Mouse (Mus musculus) kidney, embryonic 14.5 days (tissue): Measurements from ENCODE around the gene Hddc3. TPM values are rescaled to one million over a fixed set of nuclear protein-coding genes. Genes with fewer than 3 reads are reported as not detected.

ENCODE experiments used
- ATAC-seq: fragments of 200-750 bp; cut with Nextera tagmentation; 2 replicates; pipeline ENCODE4 v1.8.0; 2017; ENCODE audit warnings: moderate number of reproducible peaks, mild to moderate bottlenecking, moderate TSS enrichment, moderate library complexity; ENCODE audit not compliant: low FRiP score, low TSS enrichment
- H3K27ac ChIP-seq: fragments of 300-500 bp; sonication (generic); 2 replicates; pipeline ENCODE4 v1.5.1; 2014; ENCODE audit warnings: low read depth, mild to moderate bottlenecking, low read length, moderate library complexity, mixed read lengths
- H3K27me3 ChIP-seq: fragments of 300-500 bp; sonication (generic); 2 replicates; pipeline ENCODE4 v1.6.1; 2014; ENCODE audit warnings: mild to moderate bottlenecking, low read length; ENCODE audit not compliant: control insufficient read depth, insufficient read depth
- H3K36me3 ChIP-seq: fragments of 300-500 bp; sonication (generic); 2 replicates; pipeline ENCODE4 v1.6.1; 2014; ENCODE audit warnings: low read length, mixed read lengths; ENCODE audit not compliant: control insufficient read depth, insufficient read depth
- H3K4me1 ChIP-seq: fragments of 300-500 bp; sonication (generic); 2 replicates; pipeline ENCODE4 v1.6.1; 2014; ENCODE audit warnings: low read length, mixed read lengths; ENCODE audit not compliant: control insufficient read depth, insufficient read depth
- H3K4me2 ChIP-seq: fragments of 300-500 bp; sonication (generic); replicated peaks from 2 replicates; pipeline ENCODE4 v1.6.1; 2014; ENCODE audit warnings: low read depth, mild to moderate bottlenecking, low read length
- H3K4me3 ChIP-seq: fragments of 300-500 bp; sonication (generic); 2 replicates; pipeline ENCODE4 v1.5.1; 2014; ENCODE audit warnings: mild to moderate bottlenecking, low read length
- H3K9ac ChIP-seq: fragments of 300-500 bp; sonication (generic); 2 replicates; pipeline ENCODE4 v1.6.1; 2014; ENCODE audit warnings: low read depth, mild to moderate bottlenecking, low read length, moderate library complexity
- H3K9me3 ChIP-seq: fragments of 300-500 bp; sonication (generic); 2 replicates; pipeline ENCODE4 v1.6.1; 2016; ENCODE audit warnings: low read length; ENCODE audit not compliant: control insufficient read depth
- WGBS: fragments of 180-500 bp; shearing (Covaris S2); extraction: QIAGEN DNeasy Blood & Tissue Kit; methylation state at CpG from one replicate; pipeline ENCODE4 v1.1.7; 2014; 5-methylcytosine and 5-hydroxymethylcytosine counted together
- polyA plus RNA-seq: library from polyadenylated mRNA; unstranded; fragments of >200 nt; fragmentation: Nextera tagmentation; extraction: Ambion mirVana; gene quantifications from 2 replicates; pipeline ENCODE4 v1.2.1, GENCODE M21; 2014

The Hddc3 gene
- polyA plus RNA-seq: 19.9 and 22.4 TPM in 2 replicates

DNA sequence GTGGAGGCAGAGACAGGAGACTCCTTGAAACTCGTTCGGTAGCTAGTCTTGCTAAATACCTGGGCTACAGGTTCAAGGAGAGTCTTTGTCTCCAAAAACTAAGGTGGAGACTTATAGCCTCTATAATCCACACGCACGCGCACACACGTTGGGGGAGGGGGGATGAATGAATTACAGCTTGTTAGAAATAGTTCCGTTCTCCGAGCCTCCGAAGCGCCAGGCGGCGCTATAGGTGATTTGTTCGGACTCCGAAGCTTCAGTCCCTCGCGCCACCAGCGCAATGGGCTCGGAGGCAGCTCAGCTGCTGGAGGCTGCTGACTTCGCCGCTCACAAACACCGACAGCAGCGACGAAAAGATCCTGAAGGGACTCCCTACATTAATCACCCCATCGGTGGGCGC lies at the start of gene Hddc3:
Hddc3 (plus strand) TSS at position 247 of the 400 bp plus-strand sequence.
- Histone ChIP-seq H3K4me3 (peak within 1 kb of the TSS; percentile 53), H3K9ac (peak within 1 kb of the TSS; percentile 79), H3K4me1 (peaks cover 18% of the 10 kb centered on the region), H3K9me3 (peaks cover 3% of the 10 kb centered on the region; the same call in 1 of the 2 replicates), H3K4me2 (peak within 1 kb of the TSS; percentile 85), H3K36me3 (peaks cover 5% of the 10 kb centered on the region; the same call in 1 of the 2 replicates), H3K27me3 (no peaks in the 10 kb centered on the region), H3K27ac (no peak within 1 kb of the TSS)
- WGBS: 2% methylated on average over 25 of the region's 25 CpGs
- ATAC-seq: 0 out of 2 replicates have a peak, but pooled peaks have one; percentile 14

DNA sequence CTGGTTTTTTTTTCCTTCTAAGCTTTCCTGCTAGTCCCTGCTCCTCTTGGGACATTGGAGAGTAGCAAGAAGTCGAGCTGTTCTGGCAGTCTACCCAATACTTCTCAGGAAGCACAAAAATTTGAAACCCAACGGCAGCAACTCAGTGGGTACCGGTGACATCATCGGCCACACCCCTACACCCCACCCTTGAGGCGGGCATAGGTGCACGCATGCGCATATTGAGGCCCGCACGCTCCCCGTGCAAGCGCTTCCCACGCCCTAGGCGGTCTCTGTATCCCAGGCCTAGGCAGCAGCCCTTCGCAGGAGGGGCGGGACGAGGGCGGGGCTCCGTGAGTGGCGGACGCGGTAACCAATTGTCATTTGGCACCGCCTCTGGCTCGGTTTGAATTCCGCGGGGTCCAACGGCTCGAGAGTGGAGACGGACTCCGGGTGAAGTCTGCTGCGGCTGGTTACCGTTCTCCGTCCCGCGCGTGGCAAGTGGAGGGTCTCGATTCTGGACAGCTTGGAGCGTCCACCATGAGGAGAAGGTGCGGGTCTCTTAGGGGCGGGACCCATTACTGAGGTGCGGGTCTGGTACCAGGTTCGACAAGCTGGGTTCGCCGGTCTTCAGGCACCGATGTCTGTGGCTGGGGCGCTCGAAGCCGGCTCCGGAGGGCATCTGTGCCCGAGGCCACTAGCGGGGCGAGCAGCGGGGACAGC lies 48.7 kb upstream of the Hddc3 start, which contains the start of gene Prc1:
Prc1 (plus strand) TSS at position 389 of the 702 bp plus-strand sequence.
- peak; percentile 100 for ATAC-seq
- H3K27me3 ChIP-seq: no peaks in the 10 kb centered on the region
- H3K27ac ChIP-seq: peak within 1 kb of the TSS; percentile 76
- H3K36me3 ChIP-seq: peaks cover 12% of the 10 kb centered on the region
- no peaks in the 10 kb centered on the region for H3K9me3 ChIP-seq
- WGBS: under 1% methylated on average over 52 of the region's 52 CpGs
- H3K4me3 ChIP-seq: peak within 1 kb of the TSS; percentile 95
- peaks cover 7% of the 10 kb centered on the region; the same call in 1 of the 2 replicates for H3K4me1 ChIP-seq
- H3K9ac ChIP-seq: peak within 1 kb of the TSS; percentile 77
- H3K4me2 ChIP-seq: peak within 1 kb of the TSS; percentile 48

DNA sequence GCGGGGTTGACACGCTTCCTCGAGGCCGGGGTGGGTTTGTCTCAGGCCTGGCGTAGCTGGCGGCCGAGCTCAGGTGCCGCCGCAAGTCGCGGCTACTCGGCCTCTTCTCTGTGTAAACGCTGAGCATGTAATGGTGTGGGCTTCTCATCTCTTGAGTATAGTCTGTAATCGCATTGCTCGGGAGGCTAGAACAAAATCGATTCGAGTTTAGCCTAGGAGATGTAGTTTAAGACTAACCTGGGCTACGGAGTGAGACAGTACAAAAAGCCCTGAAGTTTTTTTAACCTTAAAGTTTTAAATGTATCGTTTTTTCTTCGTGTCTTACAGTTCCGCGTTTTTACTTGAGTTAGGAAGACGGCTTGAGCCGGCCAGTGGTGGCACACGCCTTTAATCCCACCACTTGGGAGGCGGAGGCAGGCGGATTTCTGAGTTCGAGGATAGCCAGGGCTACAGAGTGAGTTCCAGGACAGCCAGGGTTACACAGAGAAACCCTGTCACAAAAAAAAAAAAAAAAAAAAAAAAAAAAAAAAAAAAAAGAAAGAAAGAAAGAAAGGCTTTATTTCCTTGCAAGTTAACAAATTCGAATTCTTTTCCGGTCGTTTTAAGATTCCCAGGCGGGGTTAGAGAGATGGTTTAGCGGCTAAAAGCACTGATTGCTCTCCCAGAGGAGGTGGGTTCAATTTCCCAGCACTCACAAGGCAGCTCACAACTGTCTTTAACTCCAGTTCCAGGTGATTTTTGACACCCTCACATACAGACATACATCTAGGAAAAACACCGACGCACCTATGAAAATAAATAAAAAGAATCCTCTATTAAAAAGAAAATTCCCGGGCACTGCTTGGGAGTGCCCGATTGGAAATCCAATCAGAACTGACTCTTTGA lies 47.9 kb upstream of the Hddc3 start:
- WGBS: 9% methylated on average over 37 of the region's 37 CpGs

DNA sequence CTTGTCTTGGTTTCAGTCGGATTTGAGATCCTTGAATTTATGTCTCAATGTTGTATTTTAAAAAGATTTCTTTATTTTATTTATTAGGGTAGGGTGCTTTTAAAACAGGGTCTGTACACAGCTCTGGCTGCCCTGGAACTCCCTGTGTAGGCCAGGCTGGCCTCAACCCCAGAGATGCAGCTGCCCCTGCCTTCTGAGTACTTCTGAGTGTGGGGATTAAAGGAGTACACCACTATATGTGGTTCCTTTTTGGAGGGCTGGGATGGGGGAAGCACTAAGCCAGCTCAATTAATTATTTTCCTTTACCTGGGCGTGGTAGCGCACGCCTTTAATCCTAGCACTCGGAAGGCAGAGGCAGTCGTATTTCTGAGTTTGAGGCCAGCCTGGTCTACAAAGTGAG lies 46.4 kb upstream of the Hddc3 start:
- Histone ChIP-seq H3K27ac (no peak overlapping the region), H3K9ac (no peak overlapping the region), H3K4me2 (no peak overlapping the region), H3K36me3 (peaks cover 18% of the 10 kb centered on the region), H3K4me1 (peaks cover 7% of the 10 kb centered on the region; the same call in 1 of the 2 replicates), H3K9me3 (no peaks in the 10 kb centered on the region), H3K4me3 (no peak overlapping the region), H3K27me3 (no peaks in the 10 kb centered on the region)
- no peak for ATAC-seq
- 94% methylated on average over 6 of the region's 6 CpGs for WGBS

More for the DNA sequence above, 47.9 kb upstream of the Hddc3 start:
- peak overlapping the region; percentile 48 for H3K4me2 ChIP-seq
- H3K9me3 ChIP-seq: no peaks in the 10 kb centered on the region
- peak overlapping the region; percentile 95 for H3K4me3 ChIP-seq
- no peaks in the 10 kb centered on the region for H3K27me3 ChIP-seq
- peaks cover 14% of the 10 kb centered on the region for H3K36me3 ChIP-seq
- ATAC-seq: peak; percentile 61; the same call in 1 of the 2 replicates
- H3K9ac ChIP-seq: peak overlapping the region; percentile 77
- H3K4me1 ChIP-seq: peaks cover 7% of the 10 kb centered on the region; the same call in 1 of the 2 replicates
- H3K27ac ChIP-seq: peak overlapping the region; percentile 76

DNA sequence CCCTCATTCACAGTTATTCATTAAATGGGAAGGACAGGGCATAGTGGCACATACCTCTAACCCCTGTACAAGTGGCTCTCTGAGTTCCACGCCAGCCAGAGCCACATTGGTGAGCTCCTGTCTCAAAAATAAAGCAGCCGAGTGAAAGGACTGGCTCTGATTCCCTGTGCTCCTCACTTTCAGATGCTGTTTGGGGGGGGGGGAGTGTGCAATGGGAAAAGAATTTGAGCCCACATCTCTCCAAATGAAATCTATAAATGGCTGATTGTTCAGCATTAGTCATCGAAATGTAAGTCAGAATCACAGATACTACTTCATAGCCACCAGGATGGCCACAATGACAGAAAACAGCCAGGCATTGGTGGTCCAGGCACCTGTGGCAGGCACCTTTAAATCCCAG lies 45.9 kb upstream of the Hddc3 start:
- Histone ChIP-seq H3K4me2 (no peak overlapping the region), H3K9me3 (no peaks in the 10 kb centered on the region), H3K27me3 (no peaks in the 10 kb centered on the region), H3K9ac (no peak overlapping the region), H3K36me3 (peaks cover 24% of the 10 kb centered on the region), H3K4me1 (peaks cover 7% of the 10 kb centered on the region; the same call in 1 of the 2 replicates), H3K27ac (no peak overlapping the region), H3K4me3 (no peak overlapping the region)
- ATAC-seq: no peak
- 85% methylated on average over 3 of the region's 3 CpGs for WGBS

DNA sequence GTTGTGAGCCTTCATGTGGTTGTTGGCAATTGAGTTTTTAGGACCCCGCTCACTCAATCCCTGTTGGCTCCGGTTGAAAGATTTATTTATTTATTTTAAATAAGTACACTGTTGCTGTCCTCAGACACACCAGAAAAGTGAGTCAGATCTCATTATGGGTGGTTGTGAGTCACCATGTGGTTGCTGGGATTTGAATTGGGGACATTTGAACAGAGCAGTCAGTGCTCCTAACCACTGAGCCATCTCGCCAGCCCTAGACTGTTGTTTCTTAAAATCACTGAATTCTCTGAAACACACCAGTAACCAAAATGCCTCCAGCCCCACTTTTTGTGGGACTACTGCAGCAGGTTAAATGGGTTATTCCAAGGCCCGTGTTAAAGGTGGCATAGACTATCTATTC lies 44.1 kb upstream of the Hddc3 start:
- ATAC-seq: no peak
- 94% methylated on average over 4 of the region's 4 CpGs for WGBS
- H3K36me3 ChIP-seq: peaks cover 38% of the 10 kb centered on the region

DNA sequence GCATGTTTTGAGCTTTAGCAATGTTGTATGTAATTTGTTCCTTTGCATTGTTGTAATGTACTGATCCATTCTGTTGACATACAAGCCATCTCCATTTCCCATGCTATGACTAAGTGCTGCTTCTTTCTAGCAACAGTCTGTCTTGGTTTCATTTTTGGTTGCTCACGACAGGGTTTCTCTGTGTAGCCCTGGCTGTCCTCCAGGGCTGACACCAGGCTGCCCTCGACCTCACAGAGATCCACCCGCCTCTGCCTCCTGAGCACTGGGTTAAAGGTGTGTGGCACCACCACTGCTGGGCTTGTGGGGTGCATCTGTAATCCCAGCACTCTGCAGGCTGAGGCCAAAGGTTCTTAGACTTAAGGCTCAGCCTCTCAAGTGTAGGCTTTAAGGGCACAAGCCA lies 43.3 kb upstream of the Hddc3 start:
- peaks cover 46% of the 10 kb centered on the region for H3K36me3 ChIP-seq
- H3K4me2 ChIP-seq: no peak overlapping the region
- H3K4me3 ChIP-seq: no peak overlapping the region
- ATAC-seq: no peak
- H3K27me3 ChIP-seq: no peaks in the 10 kb centered on the region
- no peaks in the 10 kb centered on the region for H3K9me3 ChIP-seq
- H3K9ac ChIP-seq: no peak overlapping the region
- no peak overlapping the region for H3K27ac ChIP-seq
- 97% methylated on average over 3 of the region's 3 CpGs for WGBS
- H3K4me1 ChIP-seq: peaks cover 7% of the 10 kb centered on the region; the same call in 1 of the 2 replicates

More for the DNA sequence above, 44.1 kb upstream of the Hddc3 start:
- H3K9me3 ChIP-seq: no peaks in the 10 kb centered on the region
- no peaks in the 10 kb centered on the region for H3K27me3 ChIP-seq
- H3K4me1 ChIP-seq: peaks cover 7% of the 10 kb centered on the region; the same call in 1 of the 2 replicates
- no peak overlapping the region for H3K4me2 ChIP-seq
- H3K4me3 ChIP-seq: no peak overlapping the region
- no peak overlapping the region for H3K9ac ChIP-seq
- no peak overlapping the region for H3K27ac ChIP-seq

DNA sequence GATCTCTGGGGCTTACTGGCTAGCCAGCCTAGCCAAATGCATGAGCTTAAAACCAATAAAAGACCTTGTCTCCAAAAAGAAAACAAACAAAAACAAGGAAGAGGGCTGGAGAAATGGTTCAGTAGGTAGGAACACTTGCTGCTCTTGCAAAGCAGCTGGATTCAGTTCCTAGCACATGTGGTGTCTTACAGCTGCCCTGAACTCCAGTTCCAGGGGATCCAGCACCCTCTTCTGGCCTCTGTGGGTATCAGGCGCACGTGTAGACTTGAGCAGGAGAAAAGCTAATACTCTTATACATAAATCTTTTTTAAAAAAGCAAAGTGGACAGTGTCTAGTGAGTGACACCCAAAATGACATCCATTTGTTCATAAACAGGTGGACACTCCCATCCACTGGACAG lies 41.4 kb upstream of the Hddc3 start:
- ATAC-seq: no peak
- Histone ChIP-seq H3K4me2 (no peak overlapping the region), H3K9ac (no peak overlapping the region), H3K36me3 (peaks cover 66% of the 10 kb centered on the region), H3K4me1 (no peaks in the 10 kb centered on the region), H3K27ac (no peak overlapping the region), H3K4me3 (no peak overlapping the region), H3K27me3 (no peaks in the 10 kb centered on the region), H3K9me3 (no peaks in the 10 kb centered on the region)
- 91% methylated on average over 2 of the region's 2 CpGs for WGBS
